Mouse (Mus musculus) G1E (cell line): ENCODE results near the gene Ppp1r3c. TPM values are rescaled to one million over a fixed set of nuclear protein-coding genes. Genes with fewer than 3 reads are reported as not detected.

Source experiments
- ATAC-seq: 2 replicates; pipeline ENCODE4 v1.8.0; 2016; ENCODE audit warnings: mild to moderate bottlenecking; ENCODE audit not compliant: insufficient number of reproducible peaks, poor library complexity, low FRiP score, severe bottlenecking; ENCODE audit errors: extremely low read depth
- DNase-seq: peaks from one replicate; pipeline ENCODE4 v3.0.0; 2012; ENCODE audit warnings: low spot score
- H3K27me3 ChIP-seq: 2 replicates; pipeline ENCODE4 v1.6.1; 2012; ENCODE audit warnings: mild to moderate bottlenecking, low read length, inconsistent platforms; ENCODE audit not compliant: insufficient read depth
- H3K36me3 ChIP-seq: replicated peaks from 2 replicates; pipeline ENCODE3; 2012; ENCODE audit warnings: mild to moderate bottlenecking, inconsistent platforms
- H3K4me1 ChIP-seq: 2 replicates; pipeline ENCODE4 v1.6.1; 2012; ENCODE audit warnings: low read depth, low read length, inconsistent platforms, mixed read lengths; ENCODE audit not compliant: insufficient read depth
- H3K4me3 ChIP-seq: 2 replicates; pipeline ENCODE4 v1.5.1; 2012; ENCODE audit warnings: low read depth, mild to moderate bottlenecking, inconsistent platforms, low read length, moderate library complexity, mixed read lengths
- H3K9me3 ChIP-seq: replicated peaks from 2 replicates; pipeline ENCODE4 v1.6.1; 2012; ENCODE audit warnings: inconsistent platforms
- CTCF ChIP-seq: IDR thresholded peaks from 2 replicates; pipeline ENCODE4 v1.5.1; 2012; ENCODE audit warnings: low read depth, low read length, inconsistent platforms, mixed read lengths
- GATA1 ChIP-seq: IDR thresholded peaks from 2 replicates; pipeline ENCODE4 v1.6.1; 2012; ENCODE audit warnings: borderline replicate concordance, low read length, inconsistent platforms, mixed read lengths
- GATA2 ChIP-seq: IDR thresholded peaks from 2 replicates; pipeline ENCODE4 v1.6.1; 2012; ENCODE audit warnings: low read depth, low read length, inconsistent platforms, borderline replicate concordance
- POLR2AphosphoS5 ChIP-seq: IDR thresholded peaks from 2 replicates; pipeline ENCODE4 v1.6.1; 2012; ENCODE audit warnings: low read depth, low read length, inconsistent platforms; ENCODE audit not compliant: insufficient replicate concordance
- TAL1 ChIP-seq: conservative IDR thresholded peaks from 2 replicates; pipeline ENCODE4 v1.6.1; 2012; ENCODE audit warnings: low read depth, low read length, inconsistent platforms, mixed read lengths
- polyA plus RNA-seq: library from polyadenylated mRNA; stranded (reverse); fragments of >175 nt; gene quantifications from 2 replicates; pipeline ENCODE4 v1.2.3, GENCODE M21; 2012
- total RNA-seq, 2 experiments: library from RNA; stranded (forward) in 1 of 2; stranded (reverse) in 1 of 2; fragments of 200-1000 nt in 1 of 2; fragments of >200 nt in 1 of 2; fragmentation: Nextera tagmentation in 1 of 2; gene quantifications; 2 replicates each; pipeline ENCODE4 v1.2.3; 2014 to 2017

Ppp1r3c gene
- total and polyA plus RNA-seq, 3 experiments, result 0.05 TPM; not detected in 2

- H3K36me3 ChIP-seq, result no peaks in the 10 kb centered on the region
- no peak overlapping the region for H3K4me3 ChIP-seq
- H3K27me3 ChIP-seq, result peaks cover 6% of the 10 kb centered on the region
- TF ChIP-seq TAL1 (no peak), GATA1 (no peak), GATA2 (no peak), POLR2AphosphoS5 (no peak), CTCF (no peak)
- H3K9me3 ChIP-seq, result no peaks in the 10 kb centered on the region
- DNase-seq, result no peak
- no peaks in the 10 kb centered on the region; the same call in 1 of the 2 replicates for H3K4me1 ChIP-seq
- no peak for ATAC-seq
These were observed 39.1 kb upstream of the Ppp1r3c start for GRCm38 (mm10) chr19:36775531-36775930.

- ATAC-seq (no peak), DNase-seq (no peak)
- no peaks in the 10 kb centered on the region for H3K36me3 ChIP-seq
- no peaks in the 10 kb centered on the region for H3K9me3 ChIP-seq
- TF ChIP-seq TAL1, result no peak
- TF ChIP-seq POLR2AphosphoS5, result no peak
- no peak for TF ChIP-seq GATA1
- no peak for TF ChIP-seq GATA2
- TF ChIP-seq CTCF, result no peak
- H3K4me1 ChIP-seq, result no peaks in the 10 kb centered on the region
- no peak overlapping the region for H3K4me3 ChIP-seq
- peaks cover 6% of the 10 kb centered on the region for H3K27me3 ChIP-seq
These were observed 37.4 kb upstream of the Ppp1r3c start for GRCm38 (mm10) chr19:36773716-36774459.

- DNase-seq (no peak), ATAC-seq (no peak)
- Histone ChIP-seq H3K36me3 (no peaks in the 10 kb centered on the region), H3K4me1 (no peaks in the 10 kb centered on the region), H3K9me3 (no peaks in the 10 kb centered on the region), H3K4me3 (no peak overlapping the region), H3K27me3 (no peaks in the 10 kb centered on the region; the same call in 1 of the 2 replicates)
- TF ChIP-seq GATA2, result no peak
- TF ChIP-seq GATA1, result no peak
- TF ChIP-seq TAL1, result no peak
- TF ChIP-seq CTCF, result no peak
- TF ChIP-seq POLR2AphosphoS5, result no peak
These were observed 31.6 kb upstream of the Ppp1r3c start for GRCm38 (mm10) chr19:36768084-36768483.

GRCm38 (mm10) chr19:36764451-36764850 is 28.0 kb upstream of the Ppp1r3c start:
- no peak for ATAC-seq
- no peak overlapping the region for H3K4me3 ChIP-seq
- H3K27me3 ChIP-seq, result no peaks in the 10 kb centered on the region; the same call in 1 of the 2 replicates
- TF ChIP-seq GATA1 (no peak), POLR2AphosphoS5 (no peak), TAL1 (no peak), CTCF (no peak), GATA2 (no peak)
- no peaks in the 10 kb centered on the region for H3K36me3 ChIP-seq
- H3K4me1 ChIP-seq, result no peaks in the 10 kb centered on the region
- no peak for DNase-seq
- no peaks in the 10 kb centered on the region for H3K9me3 ChIP-seq

- Histone ChIP-seq H3K9me3 (no peaks in the 10 kb centered on the region), H3K4me1 (no peaks in the 10 kb centered on the region), H3K36me3 (no peaks in the 10 kb centered on the region), H3K27me3 (peaks cover 11% of the 10 kb centered on the region; the same call in 1 of the 2 replicates), H3K4me3 (no peak overlapping the region)
- DNase-seq (no peak), ATAC-seq (no peak)
- no peak for TF ChIP-seq POLR2AphosphoS5
- no peak for TF ChIP-seq GATA1
- TF ChIP-seq TAL1, result no peak
- TF ChIP-seq GATA2, result no peak
- no peak for TF ChIP-seq CTCF
These were observed 12.5 kb upstream of the Ppp1r3c start for GRCm38 (mm10) chr19:36748996-36749395.

- H3K4me1 ChIP-seq, result no peaks in the 10 kb centered on the region
- TF ChIP-seq GATA1, result no peak
- no peak for TF ChIP-seq GATA2
- H3K27me3 ChIP-seq, result peaks cover 14% of the 10 kb centered on the region; the same call in 1 of the 2 replicates
- no peaks in the 10 kb centered on the region for H3K36me3 ChIP-seq
- H3K4me3 ChIP-seq, result no peak overlapping the region
- ATAC-seq, result no peak
- H3K9me3 ChIP-seq, result no peaks in the 10 kb centered on the region
- DNase-seq, result no peak
These were observed 5.9 kb upstream of the Ppp1r3c start for GRCm38 (mm10) chr19:36742331-36742730.
